Mouse (Mus musculus) liver (tissue): ENCODE data around the gene Sh3kbp1.
A peak's percentile ranks its signal among the peaks of the same experiment; 100 is the strongest.

Experiments used
- DNase-seq: peaks from one replicate; pipeline ENCODE4 v3.0.0-alpha.2; 2020; ENCODE audit warnings: mixed read lengths

The Sh3kbp1 gene

DNA sequence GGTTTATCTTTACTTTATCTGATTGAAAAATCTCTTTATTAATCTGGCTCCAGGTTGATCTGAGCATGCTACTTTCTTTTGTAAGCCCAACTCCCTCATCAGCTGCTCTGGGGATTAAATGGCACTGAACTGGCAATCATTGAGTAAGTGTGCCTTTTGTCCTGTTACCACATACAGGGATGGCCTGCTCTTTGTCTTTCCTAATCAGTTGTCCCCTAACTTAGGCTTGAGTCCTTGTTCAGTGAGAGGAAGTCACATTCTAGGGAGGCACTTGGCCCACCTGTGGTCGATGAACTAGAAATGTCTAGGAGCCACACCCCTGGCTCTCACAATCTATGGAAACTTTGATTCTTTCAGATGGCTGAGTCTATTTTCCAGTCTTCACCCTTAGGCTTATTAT is 58.4 kb downstream of the Sh3kbp1 start:
- DNase-seq: no peak

DNA sequence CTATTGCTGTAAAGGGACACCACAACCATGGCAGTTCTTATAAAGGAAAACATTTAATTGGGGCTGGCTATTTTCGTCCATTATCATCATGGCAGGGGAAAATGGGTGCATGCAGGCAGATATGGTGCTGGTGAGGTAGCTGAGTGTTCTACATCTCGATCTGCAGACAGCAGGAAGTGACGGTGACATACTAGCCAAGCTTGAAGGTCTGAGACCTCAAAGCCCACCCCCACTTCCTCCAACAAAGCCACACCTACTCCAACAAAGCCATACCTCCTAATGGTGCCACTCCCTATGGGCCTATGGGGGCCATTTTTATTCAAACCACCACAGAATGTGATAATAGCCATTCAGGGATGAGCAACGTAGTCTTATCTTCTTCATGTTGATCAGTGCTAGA is 59.8 kb downstream of the Sh3kbp1 start:
- DNase-seq: no peak

DNA sequence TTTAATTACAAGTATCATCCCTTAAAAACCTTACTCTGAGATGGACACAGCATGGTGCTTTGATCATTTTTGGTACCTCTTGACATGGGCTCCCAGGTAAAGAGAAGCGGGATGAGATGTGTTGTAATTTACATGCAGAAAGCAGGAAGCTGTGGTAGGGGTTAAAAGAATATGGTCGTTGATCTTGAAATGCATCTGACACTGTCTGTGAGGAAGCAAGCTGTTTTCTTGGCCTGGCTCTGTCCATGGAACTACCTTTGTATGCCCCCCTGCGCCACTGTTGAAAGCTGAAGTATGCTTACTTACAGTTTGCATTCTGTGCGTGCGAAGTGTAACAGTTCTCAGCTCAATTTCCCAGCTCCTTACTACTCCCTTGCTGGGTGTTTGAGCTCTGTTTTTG is 61.6 kb downstream of the Sh3kbp1 start:
- DNase-seq: no peak

- no peak for DNase-seq
Observed at GRCm38 (mm10) chrX:159689785-159690416, 62.8 kb downstream of the Sh3kbp1 start.

- no peak for DNase-seq
Observed at GRCm38 (mm10) chrX:159693126-159693525, 66.1 kb downstream of the Sh3kbp1 start.

DNA sequence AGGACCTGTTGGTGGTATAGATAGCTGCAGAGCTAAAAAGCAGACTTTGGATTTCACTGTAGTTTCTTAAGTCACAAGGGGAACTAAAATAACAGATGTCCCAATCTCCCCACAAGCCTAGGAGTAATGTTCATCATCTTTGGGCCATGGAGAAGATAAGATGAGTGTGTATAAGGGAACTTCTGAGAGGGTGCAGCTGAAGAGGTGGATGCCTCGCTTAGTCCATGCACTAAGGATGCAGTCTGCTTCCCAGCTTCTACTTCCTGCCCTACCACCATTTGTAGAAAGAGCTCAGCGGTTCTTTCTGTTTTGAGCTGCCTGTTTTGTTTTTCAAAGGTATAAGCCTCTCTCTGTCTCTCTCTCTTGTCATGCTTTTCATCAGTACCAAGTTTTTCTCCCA is 69.5 kb downstream of the Sh3kbp1 start:
- no peak for DNase-seq

DNA sequence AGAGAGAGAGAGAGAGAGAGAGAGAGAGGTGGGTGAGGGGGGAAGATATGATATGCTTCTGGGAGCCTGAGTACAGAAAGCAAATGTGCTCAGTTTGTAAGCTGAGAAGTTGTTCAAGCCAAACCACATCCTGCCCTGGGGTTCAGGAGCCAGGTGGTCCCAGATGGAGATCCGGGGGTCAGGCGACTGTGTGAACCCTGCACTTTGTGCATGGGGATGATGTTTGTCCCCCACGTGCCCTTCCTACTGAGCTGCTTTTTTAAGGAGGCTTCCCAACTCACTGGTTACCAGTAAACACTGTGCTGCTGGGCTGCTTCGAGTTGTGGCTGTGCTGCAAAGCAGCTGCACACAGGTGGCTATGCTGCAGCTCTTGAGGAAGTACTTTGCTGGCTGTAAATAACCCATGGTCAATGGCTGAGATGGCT is 70.0 kb downstream of the Sh3kbp1 start:
- no peak for DNase-seq

DNA sequence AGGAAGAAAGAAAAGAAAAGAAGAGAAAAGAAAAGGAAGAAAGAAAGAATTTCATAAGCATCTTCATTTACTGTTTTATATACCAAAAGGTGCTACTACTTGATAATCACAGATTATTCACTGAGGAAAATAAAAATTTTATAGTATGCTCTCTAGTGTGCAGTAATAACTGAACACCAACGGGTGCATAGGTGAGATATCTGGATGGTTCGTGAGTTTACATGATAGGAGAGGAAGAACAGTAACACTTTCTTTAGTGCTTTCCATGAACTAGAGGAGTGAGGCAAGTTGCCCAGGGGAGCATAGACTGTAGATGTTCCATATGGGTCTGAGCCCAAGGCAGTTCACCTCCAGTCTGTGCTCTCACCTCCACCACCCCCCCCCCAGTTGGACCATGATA is 75.8 kb downstream of the Sh3kbp1 start:
- DNase-seq: no peak

DNA sequence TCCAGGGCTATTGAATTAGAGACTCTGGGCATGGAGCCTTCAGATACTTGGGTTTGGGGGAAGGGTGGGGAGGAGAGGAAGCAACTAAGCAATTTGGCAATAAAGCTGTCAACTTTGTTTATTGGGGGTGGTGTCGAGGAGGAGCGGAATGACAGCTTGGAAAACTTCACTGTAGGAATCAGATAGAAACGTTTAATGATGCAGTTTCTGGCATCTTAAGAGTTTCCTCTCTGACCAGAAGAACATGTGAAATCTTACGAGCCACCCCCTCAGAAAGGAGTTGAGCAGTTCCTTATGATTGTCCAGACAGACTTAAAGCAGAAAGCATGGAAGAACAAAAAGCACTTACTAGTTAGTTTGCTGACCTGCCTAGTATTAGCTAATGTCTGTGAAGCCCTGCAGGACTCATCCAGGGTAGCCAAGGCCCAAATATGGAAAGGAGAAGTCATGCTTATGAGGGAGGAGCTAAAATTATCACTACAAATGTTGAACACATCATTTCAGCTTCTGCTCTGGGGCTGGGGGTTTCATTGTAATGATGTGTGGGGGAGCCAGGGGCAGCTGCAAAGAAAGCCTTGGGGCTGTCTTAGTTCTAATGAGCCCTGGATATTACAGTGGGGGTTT is 77.4 kb downstream of the Sh3kbp1 start:
- DNase-seq: no peak

- DNase-seq: no peak
Observed at GRCm38 (mm10) chrX:159705412-159705811, 78.3 kb downstream of the Sh3kbp1 start.

DNA sequence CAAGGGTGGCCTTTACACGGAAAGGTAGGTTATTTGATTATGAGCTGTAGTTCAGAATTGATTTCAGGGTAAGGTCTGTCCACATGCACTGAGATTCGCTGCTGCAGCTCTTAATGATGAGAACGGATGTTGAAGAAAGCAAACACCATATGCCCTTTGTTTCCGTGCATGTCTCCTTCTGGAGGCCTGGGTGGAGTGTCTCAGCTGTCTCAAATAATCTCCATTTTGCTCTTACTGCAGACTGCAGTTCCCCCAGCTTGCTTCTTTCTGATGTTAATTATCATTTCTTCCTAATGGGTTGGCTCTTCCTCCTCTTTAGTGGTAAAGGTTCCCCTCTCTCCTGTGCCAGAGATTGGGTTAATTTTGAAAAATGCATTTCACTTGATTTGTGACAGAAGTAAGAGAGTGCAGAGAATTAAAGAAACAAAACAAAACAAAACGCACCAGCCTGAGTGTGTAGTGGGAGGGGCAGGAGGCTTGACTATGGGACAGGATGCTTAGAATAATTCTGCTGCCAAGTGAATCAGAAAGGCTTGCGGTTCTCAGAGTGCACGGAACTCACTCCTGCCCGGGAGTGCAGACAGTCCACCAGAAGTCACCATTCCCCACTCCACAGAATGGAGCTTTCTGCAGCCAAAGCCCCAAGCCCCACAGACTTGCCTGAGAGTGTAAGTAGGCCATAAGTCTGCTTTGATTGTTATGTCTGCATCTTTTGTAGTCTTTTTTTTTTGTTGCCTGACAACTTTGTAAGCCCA is 81.2 kb downstream of the Sh3kbp1 start:
- DNase-seq: no peak

DNA sequence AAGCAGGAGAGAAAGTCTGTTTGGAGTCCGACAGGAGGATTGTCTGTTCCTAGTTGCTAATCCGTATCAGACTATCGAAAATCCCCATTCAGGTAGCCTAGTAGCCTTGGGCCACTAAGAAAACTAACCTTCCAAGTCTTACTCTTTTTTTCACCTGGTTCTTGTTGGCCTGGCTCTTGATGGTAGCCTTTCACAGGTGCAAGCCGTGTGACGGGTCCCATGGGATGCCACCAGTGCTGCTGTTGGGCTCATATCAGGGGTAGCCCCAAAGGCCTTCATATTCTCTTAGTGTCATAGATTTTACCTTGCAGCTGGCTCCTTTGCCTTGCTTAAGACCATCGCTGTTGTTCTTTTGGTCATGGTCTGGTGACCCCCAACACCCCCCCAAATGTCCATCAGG is 82.2 kb downstream of the Sh3kbp1 start:
- no peak for DNase-seq

DNA sequence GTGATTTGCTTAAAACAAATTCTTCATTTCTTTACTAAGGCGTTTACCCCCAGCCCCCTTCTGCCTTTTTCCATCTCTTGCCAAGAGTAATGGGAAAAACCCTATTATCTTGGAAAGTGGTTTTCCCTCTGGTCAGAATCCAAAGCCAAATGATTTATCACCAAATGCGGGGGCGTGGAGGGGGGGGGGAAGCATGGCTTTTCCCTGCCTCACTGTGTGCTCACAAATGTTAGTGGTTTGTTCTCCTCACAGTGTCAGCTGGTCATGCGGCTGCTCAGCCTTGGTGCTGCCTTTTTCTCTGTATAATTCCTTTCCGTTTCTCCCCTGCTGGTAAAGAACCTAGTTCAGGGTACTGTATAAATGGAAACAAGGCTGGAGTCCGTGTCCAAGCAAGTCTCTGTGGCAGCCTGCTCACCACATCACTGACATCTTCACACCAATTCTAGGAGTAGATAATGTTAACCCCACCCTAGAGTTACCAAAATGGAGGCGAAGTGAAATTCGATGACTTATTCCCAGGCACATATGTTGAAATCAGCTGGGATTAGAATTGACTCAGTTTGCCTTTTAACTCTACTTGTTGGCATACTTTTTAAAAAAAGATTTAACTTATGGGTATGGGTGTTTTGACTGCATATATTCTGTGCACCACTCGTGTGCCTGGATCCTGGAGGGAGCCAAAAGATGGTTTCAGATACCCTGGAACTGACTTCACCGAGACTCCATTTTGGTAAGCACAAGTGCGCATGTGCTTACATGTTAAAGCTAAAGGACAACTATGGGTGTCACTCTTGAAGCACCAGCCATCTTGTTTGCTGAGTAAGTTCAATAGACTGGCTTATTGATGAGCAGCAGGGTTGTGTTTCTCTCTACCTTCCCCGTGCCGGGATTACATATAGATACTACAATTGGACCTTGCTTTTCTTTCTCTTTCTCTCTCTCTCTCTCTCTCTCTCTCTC is 84.3 kb downstream of the Sh3kbp1 start:
- peak; percentile 5 for DNase-seq

GRCm38 (mm10) chrX:159713191-159713590 is 86.1 kb downstream of the Sh3kbp1 start:
- no peak for DNase-seq

- no peak for DNase-seq
Observed at GRCm38 (mm10) chrX:159721390-159721789, 94.3 kb downstream of the Sh3kbp1 start.

DNA sequence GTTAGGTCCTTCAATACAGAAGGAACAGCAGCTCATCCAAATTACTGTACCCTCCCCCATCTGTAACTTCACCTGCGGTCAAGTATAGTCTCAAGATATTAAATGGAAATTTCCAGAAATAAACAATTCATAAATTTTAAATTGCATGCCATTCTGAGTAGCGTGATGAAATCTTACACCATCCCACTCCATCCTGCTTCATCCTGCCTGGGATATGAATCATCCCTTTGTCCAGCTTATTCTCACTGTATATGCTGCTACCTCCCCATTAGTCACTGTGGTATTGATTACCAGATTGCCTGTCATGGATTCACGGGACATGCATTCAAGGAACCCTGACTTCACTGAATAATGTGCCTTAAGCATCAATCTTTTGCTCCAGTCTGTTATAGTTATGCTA is 104.3 kb downstream of the Sh3kbp1 start:
- no peak for DNase-seq

GRCm38 (mm10) chrX:159732845-159733244 is 105.8 kb downstream of the Sh3kbp1 start:
- DNase-seq: no peak

- no peak for DNase-seq
Observed at GRCm38 (mm10) chrX:159733948-159734347, 106.9 kb downstream of the Sh3kbp1 start.

GRCm38 (mm10) chrX:159735513-159736099 is 108.5 kb downstream of the Sh3kbp1 start:
- DNase-seq: no peak

DNA sequence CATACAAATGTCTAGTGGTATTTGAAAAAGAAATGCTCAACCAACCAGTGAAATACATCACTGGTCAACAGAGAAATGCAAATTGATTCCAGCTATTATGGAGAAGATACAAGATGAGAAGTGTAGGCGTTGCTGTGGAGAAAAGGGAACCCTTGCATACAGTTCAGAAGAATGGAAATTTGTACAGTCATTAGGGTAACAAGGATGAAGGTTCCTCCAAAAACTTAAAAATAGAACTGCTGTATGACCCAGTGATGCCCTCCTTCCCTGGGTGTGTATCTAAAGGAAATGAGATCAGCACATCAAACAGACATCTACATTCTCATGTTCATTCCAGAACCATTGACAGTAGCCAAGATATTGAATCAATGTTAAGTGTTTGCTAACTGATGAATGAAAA is 110.3 kb downstream of the Sh3kbp1 start:
- no peak for DNase-seq

- no peak for DNase-seq
Observed at GRCm38 (mm10) chrX:159744035-159744434, 117.0 kb downstream of the Sh3kbp1 start.

GRCm38 (mm10) chrX:159744620-159745019 is 117.5 kb downstream of the Sh3kbp1 start:
- DNase-seq: no peak

GRCm38 (mm10) chrX:159751834-159752233 is 124.8 kb downstream of the Sh3kbp1 start:
- DNase-seq: peak; percentile 21
